26 mouse cellular contexts compared by ENCODE assay signal in the genomic region with DNA sequence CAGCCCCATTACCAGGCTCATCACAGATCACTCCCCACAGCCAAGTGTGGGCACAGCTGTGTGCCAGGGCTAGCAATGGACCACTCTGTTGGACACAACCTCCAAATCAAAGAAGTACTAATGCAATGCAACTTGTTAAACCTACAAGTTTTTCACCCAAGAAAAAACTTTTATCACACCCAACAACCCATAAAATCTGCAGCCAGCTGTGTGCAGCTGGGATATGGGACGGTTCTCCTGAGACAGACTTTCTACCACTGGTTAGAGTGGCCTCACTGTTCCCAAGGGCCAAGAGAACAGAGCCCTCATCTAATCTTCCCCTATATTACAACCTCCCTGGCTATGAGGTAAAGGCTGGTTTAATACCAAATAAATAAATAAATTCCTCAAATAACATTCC.
"Had no signal": no experiment of that assay in that cellular context is flagged by ENCODE, and none has a peak within 500 bp of the region (broad histone marks: within the 10 kb centered on the region; RNA-seq: fewer than 3 reads in every experiment).

No protein-coding gene starts in this region.

- H3K27me3 ChIP-seq: embryonic facial prominence, embryonic 12.5 days; embryonic facial prominence, embryonic 13.5 days; embryonic facial prominence, embryonic 15.5 days; forebrain, embryonic 12.5 days; forebrain, embryonic 13.5 days; forebrain, embryonic 15.5 days had no signal

- H3K36me3 ChIP-seq: embryonic facial prominence, embryonic 10.5 days; embryonic facial prominence, embryonic 12.5 days; embryonic facial prominence, embryonic 13.5 days; embryonic facial prominence, embryonic 15.5 days; forebrain, embryonic 10.5 days; forebrain, embryonic 12.5 days; forebrain, embryonic 15.5 days had no signal

- DNase-seq: cerebellum, adult 2 months; cerebellum, adult 8-10 months; cerebellum, adult 9-10 months; cerebellum, adult 9-11 months; cerebellum, postnatal 10 days; cerebellum, postnatal 14 days; cerebellum, postnatal 25 days; cerebellum, postnatal 36 days; embryo, embryonic 11 days; forebrain, postnatal 0 days; gastrocnemius, adult 2 months; gastrocnemius, postnatal 10 days; gastrocnemius, postnatal 14 days; gastrocnemius, postnatal 25 days; gastrocnemius, postnatal 36 days; heart, adult 18-20 months; heart, adult 2 months had no signal

- H3K4me3 ChIP-seq: embryonic facial prominence, embryonic 10.5 days; embryonic facial prominence, embryonic 12.5 days; embryonic facial prominence, embryonic 13.5 days; embryonic facial prominence, embryonic 15.5 days; erythroblast, embryonic 14.5 days; forebrain, embryonic 10.5 days; forebrain, embryonic 12.5 days; forebrain, embryonic 13.5 days; forebrain, embryonic 15.5 days; gastrocnemius, adult 2 months; heart, adult 2 months had no signal

- H3K9me3 ChIP-seq: embryonic facial prominence, embryonic 10.5 days; embryonic facial prominence, embryonic 12.5 days; embryonic facial prominence, embryonic 13.5 days; embryonic facial prominence, embryonic 15.5 days; forebrain, embryonic 10.5 days; forebrain, embryonic 12.5 days; forebrain, embryonic 13.5 days; forebrain, embryonic 15.5 days had no signal

- H3K27ac ChIP-seq: embryonic facial prominence, embryonic 10.5 days; embryonic facial prominence, embryonic 12.5 days; embryonic facial prominence, embryonic 13.5 days; embryonic facial prominence, embryonic 15.5 days; forebrain, embryonic 10.5 days; forebrain, embryonic 12.5 days; forebrain, embryonic 13.5 days; forebrain, embryonic 15.5 days; gastrocnemius, adult 2 months had no signal
